Mouse (Mus musculus) liver, embryonic 14.5 days (tissue): ENCODE measurements at regions not wholly inside any gene's neighbourhood (a gene's known extent, or its start where the extent isn't known, plus 50 kb on each side); places are given as distances from the start of the nearest gene placed in this dataset.

Experiments used
- ATAC-seq: fragments of 200-750 bp; cut with Nextera tagmentation; 2 replicates; pipeline ENCODE4 v1.8.0; 2017; ENCODE audit warnings: moderate number of reproducible peaks, mild to moderate bottlenecking, moderate library complexity; ENCODE audit not compliant: insufficient read depth
- DNase-seq, 3 experiments: peaks; one replicate each; pipeline ENCODE4 v3.0.0-alpha.2; 2012 to 2013; ENCODE audit warnings: low read depth in 3 of 3, low spot score in 3 of 3
- H3K27ac ChIP-seq: fragments of 300-500 bp; sonication (generic); 2 replicates; pipeline ENCODE4 v1.5.1; 2014; ENCODE audit warnings: moderate library complexity, mild to moderate bottlenecking, control low read depth, inconsistent platforms
- H3K27me3 ChIP-seq: fragments of 300-500 bp; sonication (generic); 2 replicates; pipeline ENCODE4 v1.6.1; 2014; ENCODE audit warnings: mild to moderate bottlenecking, low read length, moderate library complexity; ENCODE audit not compliant: control insufficient read depth, insufficient read depth
- H3K36me3 ChIP-seq: fragments of 300-500 bp; sonication (generic); replicated peaks from 2 replicates; pipeline ENCODE4 v1.6.1; 2014; ENCODE audit warnings: low read depth; ENCODE audit not compliant: control insufficient read depth, insufficient read depth
- H3K4me1 ChIP-seq, 2 experiments: fragments of 200-500 bp in 1 of 2; fragments of 300-500 bp in 1 of 2; sonication (generic) in 1 of 2; replicated peaks; 2 replicates each; pipeline ENCODE4 v1.6.1; 2012 to 2014; ENCODE audit warnings: antibody characterized with exemption in 1 of 2, inconsistent platforms in 1 of 2, low read length in 1 of 2; ENCODE audit not compliant: control insufficient read depth in 2 of 2, insufficient read depth in 2 of 2
- H3K4me2 ChIP-seq: fragments of 300-500 bp; sonication (generic); 2 replicates; pipeline ENCODE4 v1.6.1; 2014; ENCODE audit warnings: low read depth, mild to moderate bottlenecking, control low read depth, moderate library complexity
- H3K4me3 ChIP-seq, 2 experiments: fragments of 200-500 bp in 1 of 2; fragments of 300-500 bp in 1 of 2; sonication (generic) in 1 of 2; 2 replicates each; pipeline ENCODE4 v1.5.1; 2012 to 2014; ENCODE audit warnings: low read depth in 2 of 2, low read length in 2 of 2, mild to moderate bottlenecking in 2 of 2, control low read depth in 1 of 2, inconsistent platforms in 1 of 2, moderate library complexity in 1 of 2; ENCODE audit not compliant: insufficient read depth in 1 of 2
- H3K9ac ChIP-seq: fragments of 300-500 bp; sonication (generic); replicated peaks from 2 replicates; pipeline ENCODE4 v1.6.1; 2014; ENCODE audit warnings: mild to moderate bottlenecking, control low read depth, moderate library complexity
- H3K9me3 ChIP-seq: fragments of 300-500 bp; sonication (generic); 2 replicates; pipeline ENCODE4 v1.6.1; 2016; ENCODE audit warnings: low read length, mixed read lengths; ENCODE audit not compliant: control insufficient read depth
- CTCF ChIP-seq: IDR thresholded peaks from 2 replicates; pipeline ENCODE4 v1.5.1; 2016; ENCODE audit warnings: antibody characterized with exemption, low read depth, control low read depth
- EP300 ChIP-seq: IDR thresholded peaks from 2 replicates; pipeline ENCODE4 v1.6.1; 2016; ENCODE audit warnings: antibody characterized with exemption, low read depth
- WGBS: fragments of 180-500 bp; shearing (Covaris S2); extraction: QIAGEN DNeasy Blood & Tissue Kit; methylation state at CpG from one replicate; pipeline ENCODE4 v1.1.7; 2014; ENCODE audit not compliant: insufficient replicate concordance; 5-methylcytosine and 5-hydroxymethylcytosine counted together

DNA sequence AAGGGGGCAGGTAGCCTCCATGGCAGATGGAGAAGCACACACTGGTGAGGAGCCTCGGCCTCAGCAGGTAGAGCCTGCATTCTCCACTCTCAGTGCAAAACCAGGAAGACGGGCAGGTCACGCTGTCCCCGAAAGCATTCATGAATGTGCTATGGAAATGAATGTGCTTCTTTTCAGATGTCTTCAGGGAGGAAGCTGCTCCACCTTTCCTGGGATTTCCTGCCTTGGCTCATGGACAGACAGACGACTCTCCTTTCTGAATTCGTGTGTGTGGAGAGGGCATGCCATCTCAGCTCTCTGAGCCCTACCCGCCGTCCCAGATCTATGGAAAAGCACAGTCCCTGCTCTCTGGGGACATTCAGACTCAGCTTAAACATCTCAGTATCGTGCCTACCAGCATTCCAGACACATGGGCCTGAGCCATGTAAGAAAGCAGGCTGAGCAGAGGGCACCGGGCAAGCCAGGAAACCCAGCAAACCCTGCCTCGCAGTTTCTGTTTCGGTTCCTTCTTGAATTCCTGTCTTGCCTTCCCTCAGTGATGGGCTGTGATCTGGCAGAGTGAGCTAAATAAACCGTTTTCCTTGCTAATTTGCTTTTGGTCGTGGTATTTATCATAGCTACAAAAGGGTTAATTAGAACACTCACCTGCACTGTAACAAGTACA, 354.0 kb downstream of the Matn1 start:
- Histone ChIP-seq H3K36me3 (no peaks in the 10 kb centered on the region), H3K9me3 (no peaks in the 10 kb centered on the region), H3K27ac (no peak overlapping the region), H3K9ac (no peak overlapping the region), H3K4me3 (no peak overlapping the region), H3K4me1 (no peaks in the 10 kb centered on the region), H3K27me3 (no peaks in the 10 kb centered on the region), H3K4me2 (no peak overlapping the region)
- DNase-seq, result no peak
- no peak for ATAC-seq
- WGBS, result 52% methylated on average over 14 of the region's 14 CpGs
- TF ChIP-seq CTCF (no peak), EP300 (no peak)

DNA sequence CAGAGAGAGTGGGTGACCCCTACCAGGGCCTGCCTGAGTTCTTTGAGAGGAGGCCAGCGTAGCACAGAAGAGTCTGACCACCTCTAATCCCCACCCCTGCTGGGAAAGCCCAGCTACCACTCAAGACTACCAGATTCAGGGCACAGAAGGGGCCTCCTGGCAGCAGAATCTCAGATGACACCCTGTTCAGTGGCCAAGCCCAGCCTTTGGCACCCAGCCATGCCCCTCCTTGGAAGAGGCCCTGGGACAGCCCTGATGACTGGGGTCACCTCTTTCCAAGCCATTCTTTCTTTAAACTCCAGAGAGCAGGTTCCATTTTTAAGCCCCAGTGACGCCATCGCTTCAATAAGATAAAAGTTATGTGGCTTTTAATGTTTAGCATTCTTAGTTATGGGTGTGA, 359.8 kb downstream of the Matn1 start:
- H3K27ac ChIP-seq, result no peak overlapping the region
- no peak for ATAC-seq
- WGBS, result 55% methylated on average over 3 of the region's 3 CpGs
- no peak overlapping the region for H3K4me2 ChIP-seq
- TF ChIP-seq CTCF (no peak), EP300 (no peak)
- no peaks in the 10 kb centered on the region for H3K27me3 ChIP-seq
- no peaks in the 10 kb centered on the region for H3K4me1 ChIP-seq
- no peak overlapping the region for H3K4me3 ChIP-seq
- H3K36me3 ChIP-seq, result no peaks in the 10 kb centered on the region
- DNase-seq, result no peak
- H3K9me3 ChIP-seq, result no peaks in the 10 kb centered on the region
- no peak overlapping the region for H3K9ac ChIP-seq

DNA sequence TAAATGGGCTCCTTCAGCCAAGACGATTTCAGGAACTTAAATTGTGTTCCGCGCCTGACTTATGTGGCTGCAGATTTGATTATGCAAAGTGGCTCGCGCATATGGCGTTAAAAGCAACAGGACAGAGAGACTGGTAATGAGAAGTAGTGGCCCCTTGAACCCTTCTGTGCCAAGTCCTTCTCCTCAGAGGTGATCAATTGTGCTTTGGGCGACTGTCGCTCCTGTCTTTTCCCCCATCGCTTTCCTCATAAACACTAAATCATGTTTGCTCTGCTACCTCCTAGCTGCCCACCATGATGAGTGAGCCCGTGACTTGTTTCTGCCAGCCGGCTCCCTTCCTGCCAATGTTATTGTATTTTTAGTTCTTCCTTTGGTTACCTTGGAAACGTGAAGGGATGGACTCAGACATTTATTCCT, 360.2 kb downstream of the Matn1 start:
- 65% methylated on average over 12 of the region's 12 CpGs for WGBS
- H3K4me3 ChIP-seq, result no peak overlapping the region
- no peak for ATAC-seq
- no peaks in the 10 kb centered on the region for H3K27me3 ChIP-seq
- TF ChIP-seq CTCF (no peak), EP300 (no peak)
- H3K4me2 ChIP-seq, result no peak overlapping the region
- H3K4me1 ChIP-seq, result no peaks in the 10 kb centered on the region
- H3K9me3 ChIP-seq, result no peaks in the 10 kb centered on the region
- no peak overlapping the region for H3K27ac ChIP-seq
- no peak for DNase-seq
- no peak overlapping the region for H3K9ac ChIP-seq
- no peaks in the 10 kb centered on the region for H3K36me3 ChIP-seq

DNA sequence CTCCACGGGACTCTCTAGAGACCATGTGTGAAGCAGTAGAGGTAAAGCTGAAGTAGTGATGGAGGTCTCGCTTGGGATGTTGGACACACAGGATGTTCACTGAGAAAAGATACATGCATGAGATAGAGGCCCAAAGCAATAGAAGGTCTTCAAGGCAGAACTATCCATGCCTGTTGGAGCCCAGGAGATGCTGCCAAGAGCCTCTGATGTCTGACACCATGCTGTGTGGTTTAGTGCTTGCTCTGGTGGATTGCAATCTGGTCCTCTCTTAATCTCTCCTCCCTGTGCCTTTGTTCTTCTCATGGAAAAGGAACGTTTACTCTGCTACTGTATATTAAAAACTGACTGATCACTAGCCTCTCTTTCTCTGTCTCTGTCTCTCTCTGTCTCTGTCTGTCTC, 370.0 kb downstream of the Matn1 start:
- no peaks in the 10 kb centered on the region for H3K36me3 ChIP-seq
- no peaks in the 10 kb centered on the region for H3K27me3 ChIP-seq
- WGBS, result 64% methylated on average over 3 of the region's 3 CpGs
- ATAC-seq, result no peak
- no peak for TF ChIP-seq CTCF
- TF ChIP-seq EP300, result no peak
- no peak overlapping the region for H3K27ac ChIP-seq
- H3K4me1 ChIP-seq, result no peaks in the 10 kb centered on the region
- no peak overlapping the region for H3K4me3 ChIP-seq
- no peak overlapping the region for H3K4me2 ChIP-seq
- DNase-seq, result no peak
- H3K9me3 ChIP-seq, result no peaks in the 10 kb centered on the region
- H3K9ac ChIP-seq, result no peak overlapping the region

DNA sequence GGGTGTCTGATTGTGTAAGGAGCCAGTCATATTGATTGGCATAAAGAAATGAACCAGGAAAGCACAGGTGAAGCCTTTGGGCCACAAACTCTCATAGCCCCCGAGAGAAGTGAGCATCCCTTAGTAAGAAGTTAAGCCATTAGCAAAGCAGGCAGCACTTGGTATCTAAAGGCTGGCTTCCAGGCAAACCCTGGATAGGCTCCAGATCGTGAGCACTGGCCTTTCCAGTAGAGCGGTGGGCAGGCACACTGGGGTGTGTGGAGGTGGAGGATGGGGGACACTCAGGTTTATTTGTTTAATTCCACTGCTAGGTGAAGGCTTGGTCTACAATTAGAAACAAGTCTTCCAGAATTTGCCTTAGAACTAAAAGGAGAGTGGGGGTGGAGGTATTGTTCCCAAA, 371.9 kb downstream of the Matn1 start:
- no peak overlapping the region for H3K4me3 ChIP-seq
- no peak overlapping the region for H3K9ac ChIP-seq
- no peak for ATAC-seq
- H3K27ac ChIP-seq, result no peak overlapping the region
- H3K27me3 ChIP-seq, result no peaks in the 10 kb centered on the region
- H3K36me3 ChIP-seq, result no peaks in the 10 kb centered on the region
- no peak for TF ChIP-seq CTCF
- no peak for TF ChIP-seq EP300
- H3K4me1 ChIP-seq, result no peaks in the 10 kb centered on the region
- WGBS, result 53% methylated on average over 3 of the region's 3 CpGs
- DNase-seq, result no peak
- no peak overlapping the region for H3K4me2 ChIP-seq
- no peaks in the 10 kb centered on the region for H3K9me3 ChIP-seq
